Mouse (Mus musculus): ENCODE data around the gene Mboat2.

The Mboat2 gene

GRCm38 (mm10) chr12:24830766-24831152, at the start of gene Mboat2:
Gene Mboat2, plus strand, starts transcription at chr12:24830879.
- DNase-seq, result peak; percentile 39

- DNase-seq, result no peak
These were observed 46.9 kb upstream of the Mboat2 start for GRCm38 (mm10) chr12:24783735-24784134.

GRCm38 (mm10) chr12:24785882-24786281, 44.8 kb upstream of the Mboat2 start:
- DNase-seq, result no peak

GRCm38 (mm10) chr12:24786316-24786715, 44.4 kb upstream of the Mboat2 start:
- no peak for DNase-seq

GRCm38 (mm10) chr12:24789659-24790058, 41.0 kb upstream of the Mboat2 start:
- no peak for DNase-seq

GRCm38 (mm10) chr12:24811230-24811629, 19.4 kb upstream of the Mboat2 start:
- DNase-seq, result no peak

- no peak for DNase-seq
These were observed 18.8 kb upstream of the Mboat2 start for GRCm38 (mm10) chr12:24811906-24812305.

GRCm38 (mm10) chr12:24822831-24823230, 7.8 kb upstream of the Mboat2 start:
- DNase-seq, result no peak

GRCm38 (mm10) chr12:24823636-24824354, 6.9 kb upstream of the Mboat2 start:
- DNase-seq, result no peak

- DNase-seq, result no peak
These were observed 593 bp upstream of the Mboat2 start for GRCm38 (mm10) chr12:24830086-24830485.

GRCm38 (mm10) chr12:24831153-24831963, 679 bp downstream of the Mboat2 start:
- peak; percentile 91 for DNase-seq

- peak; percentile 30 for DNase-seq
These were observed 1.3 kb downstream of the Mboat2 start for GRCm38 (mm10) chr12:24831964-24832427.

- no peak for DNase-seq
These were observed 1.8 kb downstream of the Mboat2 start for GRCm38 (mm10) chr12:24832438-24832837.

- no peak for DNase-seq
These were observed 7.3 kb downstream of the Mboat2 start for GRCm38 (mm10) chr12:24837947-24838346.

- peak; percentile 16 for DNase-seq
These were observed 10.6 kb downstream of the Mboat2 start for GRCm38 (mm10) chr12:24841115-24841879.

- no peak for DNase-seq
These were observed 11.7 kb downstream of the Mboat2 start for GRCm38 (mm10) chr12:24842299-24842910.

GRCm38 (mm10) chr12:24843395-24844072, 12.9 kb downstream of the Mboat2 start:
- DNase-seq, result no peak

- no peak for DNase-seq
These were observed 14.7 kb downstream of the Mboat2 start for GRCm38 (mm10) chr12:24845344-24845743.

GRCm38 (mm10) chr12:24848107-24848506, 17.4 kb downstream of the Mboat2 start:
- no peak for DNase-seq

- no peak for DNase-seq
These were observed 26.7 kb downstream of the Mboat2 start for GRCm38 (mm10) chr12:24857354-24857753.

GRCm38 (mm10) chr12:24859357-24859756, 28.7 kb downstream of the Mboat2 start:
- no peak for DNase-seq

GRCm38 (mm10) chr12:24860436-24860835, 29.8 kb downstream of the Mboat2 start:
- no peak for DNase-seq

Data from right cerebral cortex, postnatal 14 days (tissue).